Mouse (Mus musculus) embryonic facial prominence, embryonic 14.5 days (tissue): Measurements from ENCODE around the gene Pnpla8. TPM values are rescaled to one million over a fixed set of nuclear protein-coding genes. Genes with fewer than 3 reads are reported as not detected.

Source experiments
- ATAC-seq: fragments of 200-750 bp; cut with Nextera tagmentation; 2 replicates; pipeline ENCODE4 v1.8.0; 2017; ENCODE audit warnings: low read depth, moderate number of reproducible peaks, moderate TSS enrichment
- DNase-seq: peaks from one replicate; pipeline ENCODE4 v3.0.0-alpha.2; 2015; ENCODE audit warnings: low spot score
- H3K27ac ChIP-seq: fragments of 300-500 bp; sonication (generic); replicated peaks from 2 replicates; pipeline ENCODE4 v1.5.1; 2014; ENCODE audit warnings: low read depth, mild to moderate bottlenecking, low read length, moderate library complexity
- H3K27me3 ChIP-seq: fragments of 300-500 bp; sonication (generic); replicated peaks from 2 replicates; pipeline ENCODE4 v1.6.1; 2014; ENCODE audit warnings: low read length; ENCODE audit not compliant: control insufficient read depth, insufficient read depth
- H3K36me3 ChIP-seq: fragments of 300-500 bp; sonication (generic); 2 replicates; pipeline ENCODE4 v1.6.1; 2014; ENCODE audit warnings: low read length, mixed read lengths; ENCODE audit not compliant: control insufficient read depth, insufficient read depth
- H3K4me1 ChIP-seq: fragments of 300-500 bp; sonication (generic); 2 replicates; pipeline ENCODE4 v1.6.1; 2014; ENCODE audit warnings: antibody characterized with exemption, low read length; ENCODE audit not compliant: control insufficient read depth, insufficient read depth
- H3K4me2 ChIP-seq: fragments of 300-500 bp; sonication (generic); 2 replicates; pipeline ENCODE4 v1.6.1; 2014; ENCODE audit warnings: low read depth, mild to moderate bottlenecking, low read length, moderate library complexity, mixed read lengths
- H3K4me3 ChIP-seq: fragments of 300-500 bp; sonication (generic); 2 replicates; pipeline ENCODE4 v1.5.1; 2014; ENCODE audit warnings: low read depth, mild to moderate bottlenecking, low read length
- H3K9ac ChIP-seq: fragments of 300-500 bp; sonication (generic); 2 replicates; pipeline ENCODE4 v1.6.1; 2014; ENCODE audit warnings: low read depth, mild to moderate bottlenecking, low read length, moderate library complexity, mixed read lengths
- H3K9me3 ChIP-seq: fragments of 300-500 bp; sonication (generic); 2 replicates; pipeline ENCODE4 v1.6.1; 2016; ENCODE audit warnings: low read length; ENCODE audit not compliant: control insufficient read depth
- WGBS: fragments of 180-500 bp; shearing (Covaris S2); extraction: QIAGEN DNeasy Blood & Tissue Kit; methylation state at CpG from one replicate; pipeline ENCODE4 v1.1.7; 2014; 5-methylcytosine and 5-hydroxymethylcytosine counted together
- polyA plus RNA-seq: library from polyadenylated mRNA; unstranded; fragments of >200 nt; fragmentation: Nextera tagmentation; extraction: Ambion mirVana; gene quantifications from 2 replicates; pipeline ENCODE4 v1.2.1, GENCODE M21; 2014

Pnpla8 gene
- polyA plus RNA-seq, 1 experiment from 2014 or later, result 72.7 TPM

GRCm38 (mm10) chr12:44286992-44287391, 65.8 kb downstream of the Pnpla8 start:
- DNase-seq (no peak), ATAC-seq (no peak)
- H3K4me2 ChIP-seq, result no peak overlapping the region
- no peaks in the 10 kb centered on the region for H3K4me1 ChIP-seq
- H3K4me3 ChIP-seq, result no peak overlapping the region
- 93% methylated on average over 8 of the region's 8 CpGs for WGBS
- no peaks in the 10 kb centered on the region for H3K9me3 ChIP-seq
- H3K9ac ChIP-seq, result no peak overlapping the region
- peaks cover 36% of the 10 kb centered on the region for H3K36me3 ChIP-seq
- H3K27ac ChIP-seq, result no peak overlapping the region
- H3K27me3 ChIP-seq, result no peaks in the 10 kb centered on the region

GRCm38 (mm10) chr12:44292281-44292680, 71.1 kb downstream of the Pnpla8 start:
- no peaks in the 10 kb centered on the region for H3K4me1 ChIP-seq
- H3K4me2 ChIP-seq, result no peak overlapping the region
- no peak overlapping the region for H3K27ac ChIP-seq
- H3K9ac ChIP-seq, result no peak overlapping the region
- no peak for ATAC-seq
- no peaks in the 10 kb centered on the region for H3K9me3 ChIP-seq
- no peak overlapping the region for H3K4me3 ChIP-seq
- no peaks in the 10 kb centered on the region for H3K27me3 ChIP-seq
- H3K36me3 ChIP-seq, result peaks cover 32% of the 10 kb centered on the region
- DNase-seq, result peak; percentile 71

- H3K4me2 ChIP-seq, result no peak overlapping the region
- H3K27ac ChIP-seq, result no peak overlapping the region
- H3K4me3 ChIP-seq, result no peak overlapping the region
- H3K9me3 ChIP-seq, result no peaks in the 10 kb centered on the region
- DNase-seq (no peak), ATAC-seq (no peak)
- H3K4me1 ChIP-seq, result no peaks in the 10 kb centered on the region
- H3K36me3 ChIP-seq, result peaks cover 27% of the 10 kb centered on the region; the same call in 1 of the 2 replicates
- H3K27me3 ChIP-seq, result no peaks in the 10 kb centered on the region
- H3K9ac ChIP-seq, result no peak overlapping the region
These were observed 79.6 kb downstream of the Pnpla8 start for GRCm38 (mm10) chr12:44300793-44301192.

GRCm38 (mm10) chr12:44304012-44304411, 82.8 kb downstream of the Pnpla8 start:
- no peaks in the 10 kb centered on the region for H3K4me1 ChIP-seq
- peaks cover 36% of the 10 kb centered on the region for H3K36me3 ChIP-seq
- H3K27ac ChIP-seq, result no peak overlapping the region
- H3K4me3 ChIP-seq, result no peak overlapping the region
- DNase-seq, result no peak
- WGBS, result 100% methylated on average over 1 of the region's 1 CpGs
- no peaks in the 10 kb centered on the region for H3K27me3 ChIP-seq
- no peak overlapping the region for H3K9ac ChIP-seq
- no peak overlapping the region for H3K4me2 ChIP-seq
- no peak for ATAC-seq
- no peaks in the 10 kb centered on the region for H3K9me3 ChIP-seq

- 80% methylated on average over 5 of the region's 5 CpGs for WGBS
- Histone ChIP-seq H3K27ac (no peak overlapping the region), H3K9me3 (no peaks in the 10 kb centered on the region), H3K36me3 (peaks cover 35% of the 10 kb centered on the region), H3K4me1 (no peaks in the 10 kb centered on the region), H3K9ac (no peak overlapping the region), H3K27me3 (no peaks in the 10 kb centered on the region), H3K4me3 (no peak overlapping the region), H3K4me2 (no peak overlapping the region)
- DNase-seq, result no peak
- ATAC-seq, result no peak
These were observed 83.7 kb downstream of the Pnpla8 start for GRCm38 (mm10) chr12:44304869-44305268.

GRCm38 (mm10) chr12:44308221-44308620, 87.1 kb downstream of the Pnpla8 start:
- Histone ChIP-seq H3K4me3 (no peak overlapping the region), H3K9ac (no peak overlapping the region), H3K9me3 (no peaks in the 10 kb centered on the region), H3K4me1 (no peaks in the 10 kb centered on the region), H3K27me3 (no peaks in the 10 kb centered on the region), H3K4me2 (no peak overlapping the region), H3K27ac (no peak overlapping the region), H3K36me3 (peaks cover 37% of the 10 kb centered on the region)
- ATAC-seq (no peak), DNase-seq (no peak)
- WGBS, result 90% methylated on average over 3 of the region's 3 CpGs

- Histone ChIP-seq H3K9me3 (no peaks in the 10 kb centered on the region), H3K36me3 (peaks cover 21% of the 10 kb centered on the region; the same call in 1 of the 2 replicates), H3K4me3 (no peak overlapping the region), H3K27me3 (no peaks in the 10 kb centered on the region), H3K4me1 (no peaks in the 10 kb centered on the region), H3K27ac (no peak overlapping the region), H3K4me2 (no peak overlapping the region), H3K9ac (no peak overlapping the region)
- 92% methylated on average over 2 of the region's 2 CpGs for WGBS
- no peak for DNase-seq
- no peak for ATAC-seq
These were observed 94.0 kb downstream of the Pnpla8 start for GRCm38 (mm10) chr12:44315212-44315611.

- H3K4me1 ChIP-seq, result peaks cover 6% of the 10 kb centered on the region
- H3K4me3 ChIP-seq, result no peak overlapping the region
- H3K9me3 ChIP-seq, result no peaks in the 10 kb centered on the region
- ATAC-seq, result no peak
- H3K27me3 ChIP-seq, result peaks cover 8% of the 10 kb centered on the region
- no peak overlapping the region for H3K27ac ChIP-seq
- H3K9ac ChIP-seq, result no peak overlapping the region
- H3K4me2 ChIP-seq, result no peak overlapping the region
- DNase-seq, result no peak
- H3K36me3 ChIP-seq, result no peaks in the 10 kb centered on the region
These were observed 103.9 kb downstream of the Pnpla8 start for GRCm38 (mm10) chr12:44325091-44325490.

GRCm38 (mm10) chr12:44327452-44327851, 106.3 kb downstream of the Pnpla8 start:
- no peak overlapping the region for H3K4me2 ChIP-seq
- H3K27me3 ChIP-seq, result peaks cover 30% of the 10 kb centered on the region
- no peak overlapping the region for H3K9ac ChIP-seq
- no peaks in the 10 kb centered on the region for H3K9me3 ChIP-seq
- no peaks in the 10 kb centered on the region for H3K36me3 ChIP-seq
- DNase-seq (peak; percentile 40), ATAC-seq (no peak)
- H3K27ac ChIP-seq, result no peak overlapping the region
- peaks cover 7% of the 10 kb centered on the region for H3K4me1 ChIP-seq
- H3K4me3 ChIP-seq, result no peak overlapping the region
- WGBS, result 31% methylated on average over 6 of the region's 6 CpGs
